Mouse (Mus musculus) MEL (cell line): ENCODE data around the gene Rab35. TPM values are rescaled to one million over a fixed set of nuclear protein-coding genes. Genes with fewer than 3 reads are reported as not detected.

Experiments used
- DNase-seq: peaks from one replicate; pipeline ENCODE4 v3.0.0; 2011; ENCODE audit warnings: low read depth, low spot score
- H3K27ac ChIP-seq: 2 replicates; pipeline ENCODE4 v1.5.1; 2012; ENCODE audit warnings: low read depth, mild to moderate bottlenecking, control low read depth, low read length, moderate library complexity; ENCODE audit not compliant: control insufficient read depth
- H3K27me3 ChIP-seq, 2 experiments: fragments of 150-350 bp in 1 of 2; sonication (generic) in 1 of 2; 2 replicates each; pipeline ENCODE4 v1.6.1; 2012; ENCODE audit warnings: low read length in 2 of 2, mild to moderate bottlenecking in 2 of 2, improper control_type of control experiment in 1 of 2, moderate library complexity in 1 of 2; ENCODE audit not compliant: insufficient read depth in 2 of 2, control insufficient read depth in 1 of 2
- H3K36me3 ChIP-seq, 2 experiments: 2 replicates each; pipeline ENCODE4 v1.6.1; 2012 to 2014; ENCODE audit warnings: low read length in 2 of 2, improper control_type of control experiment in 1 of 2, inconsistent platforms in 1 of 2, mild to moderate bottlenecking in 1 of 2; ENCODE audit not compliant: insufficient read depth in 2 of 2, control insufficient read depth in 1 of 2
- H3K4me1 ChIP-seq, 2 experiments: fragments of 150-350 bp in 1 of 2; sonication (generic) in 1 of 2; 2 replicates each; pipeline ENCODE4 v1.6.1; 2012; ENCODE audit warnings: low read length in 2 of 2, improper control_type of control experiment in 1 of 2, mild to moderate bottlenecking in 1 of 2; ENCODE audit not compliant: insufficient read depth in 2 of 2, control insufficient read depth in 1 of 2
- H3K4me3 ChIP-seq, 2 experiments: fragments of 150-350 bp in 1 of 2; sonication (generic) in 1 of 2; 2 replicates each; pipeline ENCODE4 v1.5.1; 2012; ENCODE audit warnings: low read depth in 2 of 2, low read length in 2 of 2, mild to moderate bottlenecking in 2 of 2, moderate library complexity in 2 of 2, control low read depth in 1 of 2, improper control_type of control experiment in 1 of 2; ENCODE audit not compliant: control insufficient read depth in 1 of 2, insufficient read depth in 1 of 2
- H3K79me2 ChIP-seq: 2 replicates; pipeline ENCODE4 v1.6.1; 2012; ENCODE audit warnings: mild to moderate bottlenecking, low read length, moderate library complexity; ENCODE audit not compliant: control insufficient read depth, poor library complexity, insufficient read depth
- H3K9ac ChIP-seq: 2 replicates; pipeline ENCODE4 v1.6.1; 2012; ENCODE audit warnings: low read depth, mild to moderate bottlenecking, control low read depth, low read length, moderate library complexity; ENCODE audit not compliant: control insufficient read depth, poor library complexity, severe bottlenecking
- H3K9me3 ChIP-seq: fragments of 150-350 bp; sonication (generic); replicated peaks from 2 replicates; pipeline ENCODE4 v1.6.1; 2012; ENCODE audit warnings: mild to moderate bottlenecking, low read length, improper control_type of control experiment, moderate library complexity; ENCODE audit not compliant: insufficient read depth
- CTCF ChIP-seq, 3 experiments: IDR thresholded peaks in 2 of 3; conservative IDR thresholded peaks in 1 of 3; 2 replicates each; pipeline ENCODE4 v1.5.1; 2011 to 2012; ENCODE audit warnings: low read length in 3 of 3, low read depth in 2 of 3, mild to moderate bottlenecking in 2 of 3, improper control_type of control experiment in 1 of 3, inconsistent platforms in 1 of 3, mixed read lengths in 1 of 3, moderate library complexity in 1 of 3; ENCODE audit not compliant: control insufficient read depth in 1 of 3, insufficient read depth in 1 of 3, poor library complexity in 1 of 3, severe bottlenecking in 1 of 3
- E2F4 ChIP-seq: IDR thresholded peaks from 2 replicates; pipeline ENCODE4 v1.6.1; 2011; ENCODE audit warnings: low read depth, low read length, improper control_type of control experiment, borderline replicate concordance
- ELF1 ChIP-seq: IDR thresholded peaks from 2 replicates; pipeline ENCODE4 v1.6.1; 2014; ENCODE audit warnings: low read depth, mild to moderate bottlenecking, inconsistent platforms, low read length, improper control_type of control experiment, moderate library complexity
- EP300 ChIP-seq, 2 experiments: IDR thresholded peaks; 2 replicates each; pipeline ENCODE4 v1.6.1; 2011; ENCODE audit warnings: improper control_type of control experiment in 2 of 2, low read length in 2 of 2, low read depth in 1 of 2, mild to moderate bottlenecking in 1 of 2
- ETS1 ChIP-seq: IDR thresholded peaks from 2 replicates; pipeline ENCODE4 v1.6.1; 2012; ENCODE audit warnings: low read depth, mild to moderate bottlenecking, inconsistent platforms, low read length, improper control_type of control experiment, moderate library complexity
- HCFC1 ChIP-seq: IDR thresholded peaks from 2 replicates; pipeline ENCODE4 v1.6.1; 2012; ENCODE audit warnings: low read depth, mild to moderate bottlenecking, inconsistent platforms, low read length, improper control_type of control experiment, moderate library complexity
- JUND ChIP-seq: IDR thresholded peaks from 2 replicates; pipeline ENCODE4 v1.6.1; 2011; ENCODE audit warnings: low read depth, mild to moderate bottlenecking, improper control_type of control experiment, low read length
- MAFK ChIP-seq: IDR thresholded peaks from 2 replicates; pipeline ENCODE4 v1.6.1; 2011; ENCODE audit warnings: low read depth, mild to moderate bottlenecking, low read length, improper control_type of control experiment, borderline replicate concordance
- MAX ChIP-seq: IDR thresholded peaks from 2 replicates; pipeline ENCODE4 v1.6.1; 2011; ENCODE audit warnings: low read length, improper control_type of control experiment
- RCOR1 ChIP-seq: IDR thresholded peaks from 2 replicates; pipeline ENCODE4 v1.6.1; 2012; ENCODE audit warnings: low read depth, mild to moderate bottlenecking, inconsistent platforms, low read length, improper control_type of control experiment
- SIN3A ChIP-seq: IDR thresholded peaks from 2 replicates; pipeline ENCODE4 v1.6.1; 2012; ENCODE audit warnings: low read length, improper control_type of control experiment, inconsistent platforms
- USF2 ChIP-seq, 2 experiments: IDR thresholded peaks; 2 replicates each; pipeline ENCODE4 v1.6.1; 2011 to 2012; ENCODE audit warnings: improper control_type of control experiment in 2 of 2, low read length in 2 of 2, borderline replicate concordance in 1 of 2, inconsistent platforms in 1 of 2, low read depth in 1 of 2, mild to moderate bottlenecking in 1 of 2; ENCODE audit not compliant: insufficient read depth in 1 of 2
- polyA plus RNA-seq, 2 experiments: library from polyadenylated mRNA; stranded (reverse) in 1 of 2; unstranded in 1 of 2; fragments of >175 nt in 1 of 2; fragments of >200 nt in 1 of 2; gene quantifications; 2 replicates each; pipeline versions ENCODE4 v1.2.1 to v1.2.4; 2012; ENCODE audit warnings: low replicate concordance in 2 of 2, low read depth in 1 of 2; ENCODE audit not compliant: insufficient read length in 2 of 2, insufficient read depth in 1 of 2, missing spikeins in 1 of 2
- total RNA-seq: library from RNA; depleted of rRNA; stranded (reverse); fragments of 300-350 nt; gene quantifications from 2 replicates; pipeline ENCODE4 v1.2.3, GENCODE M21; 2012; rRNA removed

The Rab35 gene
- total and polyA plus RNA-seq, 3 experiments: 66.9 to 113 TPM; not detected in 1

DNA sequence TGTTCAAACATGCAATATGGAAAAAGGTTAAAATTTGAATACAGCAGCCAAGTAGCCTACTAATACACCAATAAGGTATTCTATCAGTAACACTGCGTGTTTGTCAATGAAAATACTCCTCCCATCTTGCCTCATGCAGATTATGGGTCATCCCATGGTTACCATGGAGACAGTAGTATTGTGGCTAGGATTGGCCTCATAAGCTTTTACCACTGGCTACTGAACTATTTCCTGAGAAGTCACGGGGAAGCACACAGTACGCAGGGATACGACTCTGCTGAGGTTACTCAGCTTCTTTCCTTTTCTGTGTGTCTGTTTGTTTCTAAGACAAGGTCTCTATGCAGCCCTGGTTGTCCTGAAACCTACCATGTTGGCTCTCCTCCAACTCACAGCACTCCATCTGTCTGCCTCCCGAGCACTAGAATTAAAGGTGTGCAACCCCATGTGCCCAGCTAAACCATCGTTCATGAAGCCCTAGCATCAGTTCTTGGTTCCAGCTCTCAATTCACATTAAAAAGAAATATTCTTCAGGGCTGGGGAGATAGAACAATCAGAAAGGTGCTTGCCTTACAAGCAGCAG lies 63.6 kb downstream of the Rab35 start:
- H3K9ac ChIP-seq: no peak overlapping the region
- H3K4me3 ChIP-seq: no peak overlapping the region
- no peaks in the 10 kb centered on the region for H3K36me3 ChIP-seq
- TF ChIP-seq SIN3A: no peak
- TF ChIP-seq MAFK: no peak
- TF ChIP-seq CTCF (IDR thresholded peaks at IDR 0.05 in 2 of 3, conservative IDR thresholded peaks at IDR 0.05 in 1 of 3; ENCODE audit: control insufficient read depth in 1 of 3, insufficient read depth in 1 of 3, low read depth in 2 of 3, low read length in 3 of 3, poor library complexity in 1 of 3, severe bottlenecking in 1 of 3): no peak
- no peak for TF ChIP-seq HCFC1
- TF ChIP-seq ELF1: no peak
- TF ChIP-seq USF2 (IDR thresholded peaks at IDR 0.05; ENCODE audit: borderline replicate concordance in 1 of 2, insufficient read depth in 1 of 2, low read depth in 1 of 2, low read length in 2 of 2): no peak
- no peak for TF ChIP-seq E2F4
- TF ChIP-seq JUND: no peak
- TF ChIP-seq RCOR1: no peak
- no peak for TF ChIP-seq EP300 (IDR thresholded peaks at IDR 0.05; ENCODE audit: low read depth in 1 of 2, low read length in 2 of 2)
- no peak for TF ChIP-seq ETS1
- TF ChIP-seq, all 39 proteins: peak for 0
- Histone ChIP-seq H3K27ac (no peak overlapping the region), H3K27me3 (no peaks in the 10 kb centered on the region), H3K79me2 (no peaks in the 10 kb centered on the region), H3K9me3 (no peaks in the 10 kb centered on the region), H3K4me1 (no peaks in the 10 kb centered on the region)
- no peak for DNase-seq

DNA sequence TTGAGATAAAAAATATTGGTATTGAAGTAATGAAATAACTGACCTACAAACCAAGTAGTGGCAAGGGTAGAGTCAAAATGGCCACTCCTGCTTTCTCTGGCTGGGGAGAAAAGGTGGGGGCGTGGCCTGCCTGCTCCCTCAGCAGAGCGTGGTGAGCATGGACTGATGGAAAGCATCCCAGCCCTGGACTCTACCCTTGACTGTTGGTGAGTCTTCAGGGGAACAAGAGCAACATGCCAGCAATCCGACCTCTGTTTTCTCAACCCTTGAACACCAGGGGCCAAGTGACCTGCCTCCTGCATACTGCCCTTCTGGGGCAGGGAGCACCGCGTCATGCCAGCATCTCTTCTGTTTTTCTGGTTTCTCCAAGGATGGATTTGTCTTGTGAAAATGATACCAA lies 65.1 kb downstream of the Rab35 start:
- Histone ChIP-seq H3K27ac (no peak overlapping the region), H3K9ac (no peak overlapping the region), H3K79me2 (no peaks in the 10 kb centered on the region), H3K4me1 (no peaks in the 10 kb centered on the region), H3K9me3 (no peaks in the 10 kb centered on the region), H3K4me3 (no peak overlapping the region), H3K27me3 (no peaks in the 10 kb centered on the region), H3K36me3 (no peaks in the 10 kb centered on the region)
- TF ChIP-seq MAX: no peak
- no peak for TF ChIP-seq JUND
- DNase-seq: no peak

Other genes starting within 250 kb of the Rab35 start
- gene Msi1, start 202.3 kb upstream of the Rab35 start, total RNA-seq: 3.1 and 3.5 TPM in 2 replicates
- 1 to 10 TPM in 1 of 2 experiments, not detected in 1; 5.7 TPM for gene Msi1, start 202.3 kb upstream of the Rab35 start, polyA plus RNA-seq
- 0.58 and 0.92 TPM in 2 replicates for gene Pla2g1b, start 165.6 kb upstream of the Rab35 start, total RNA-seq
- 1 to 10 TPM in 1 of 2 experiments, not detected in 1; 6.6 TPM for gene Pla2g1b, start 165.6 kb upstream of the Rab35 start, polyA plus RNA-seq
- 7.6 and 9.2 TPM in 2 replicates for gene Sirt4, start 147.2 kb upstream of the Rab35 start, total RNA-seq
- gene Sirt4, start 147.2 kb upstream of the Rab35 start, polyA plus RNA-seq: 10 to 100 TPM in 1 of 2 experiments, not detected in 1; 10.3 TPM
- 12.7 and 15.2 TPM in 2 replicates for gene Pxn, start 125.2 kb upstream of the Rab35 start, total RNA-seq
- 100 to 1,000 TPM in 1 of 2 experiments, 10 to 100 TPM in 1; 29.2 to 167 TPM for gene Pxn, start 125.2 kb upstream of the Rab35 start, polyA plus RNA-seq
- 2,878 and 3,028 TPM in 2 replicates for gene Rplp0, start 72.4 kb upstream of the Rab35 start, total RNA-seq
- 1,000 to 10,000 TPM; 3,294 to 4,164 TPM for gene Rplp0, start 72.4 kb upstream of the Rab35 start, polyA plus RNA-seq
- 79.7 and 93.8 TPM in 2 replicates for gene Gcn1l1, start 66.7 kb upstream of the Rab35 start, total RNA-seq
- gene Gcn1l1, start 66.7 kb upstream of the Rab35 start, polyA plus RNA-seq: 100 to 1,000 TPM in 1 of 2 experiments, 10 to 100 TPM in 1; 88.2 to 123 TPM
- gene Bicdl1, start 99.7 kb downstream of the Rab35 start, total RNA-seq: 3.5 and 4.2 TPM in 2 replicates
- gene Bicdl1, start 99.7 kb downstream of the Rab35 start, polyA plus RNA-seq: 10 to 100 TPM in 1 of 2 experiments, not detected in 1; 13.4 TPM
- gene Cit, start 213.4 kb downstream of the Rab35 start, total RNA-seq: 21.5 and 24.3 TPM in 2 replicates
- 10 to 100 TPM; 24.1 to 32.9 TPM for gene Cit, start 213.4 kb downstream of the Rab35 start, polyA plus RNA-seq